Mouse (Mus musculus) hindbrain, postnatal 0 days (tissue): ENCODE data around the gene Ugt1a9. TPM values are rescaled to one million over a fixed set of nuclear protein-coding genes. Genes with fewer than 3 reads are reported as not detected.
"Not testable (repeated sequence)": the region's sequence is repeated elsewhere in the genome, so short reads cannot be mapped to it uniquely, and the experiment has no call there.

Source experiments
- ATAC-seq: fragments of 200-750 bp; cut with Nextera tagmentation; 2 replicates; pipeline ENCODE4 v1.8.0; 2017; ENCODE audit warnings: mild to moderate bottlenecking, moderate TSS enrichment, moderate library complexity
- DNase-seq: peaks from one replicate; pipeline ENCODE4 v3.0.0-alpha.2; 2015; ENCODE audit warnings: low spot score
- H3K27ac ChIP-seq: fragments of 300-500 bp; sonication (generic); 2 replicates; pipeline ENCODE4 v1.5.1; 2014; ENCODE audit warnings: mild to moderate bottlenecking
- H3K27me3 ChIP-seq: fragments of 300-500 bp; sonication (generic); 2 replicates; pipeline ENCODE4 v1.6.1; 2014; ENCODE audit warnings: low read length, mixed read lengths; ENCODE audit not compliant: insufficient read depth
- H3K36me3 ChIP-seq: fragments of 300-500 bp; sonication (generic); 2 replicates; pipeline ENCODE4 v1.6.1; 2014; ENCODE audit warnings: low read length, mixed read lengths; ENCODE audit not compliant: insufficient read depth
- H3K4me1 ChIP-seq: fragments of 300-500 bp; sonication (generic); 2 replicates; pipeline ENCODE4 v1.6.1; 2014; ENCODE audit warnings: antibody characterized with exemption, low read length, mixed read lengths; ENCODE audit not compliant: insufficient read depth
- H3K4me2 ChIP-seq: fragments of 300-500 bp; sonication (generic); 2 replicates; pipeline ENCODE4 v1.6.1; 2014; ENCODE audit warnings: low read depth, mild to moderate bottlenecking, low read length, moderate library complexity, mixed read lengths
- H3K4me3 ChIP-seq: fragments of 300-500 bp; sonication (generic); 2 replicates; pipeline ENCODE4 v1.5.1; 2014; ENCODE audit warnings: low read length
- H3K9ac ChIP-seq: fragments of 300-500 bp; sonication (generic); replicated peaks from 2 replicates; pipeline ENCODE4 v1.6.1; 2014; ENCODE audit warnings: mild to moderate bottlenecking, low read length, moderate library complexity, mixed read lengths
- H3K9me3 ChIP-seq: fragments of 300-500 bp; sonication (generic); 2 replicates; pipeline ENCODE4 v1.6.1; 2016; ENCODE audit warnings: low read length, mixed read lengths
- CTCF ChIP-seq: IDR thresholded peaks from 2 replicates; pipeline ENCODE4 v1.5.1; 2016; ENCODE audit warnings: antibody characterized with exemption, control low read depth, low read depth
- WGBS: fragments of 180-500 bp; shearing (Covaris S2); extraction: QIAGEN DNeasy Blood & Tissue Kit; methylation state at CpG from one replicate; pipeline ENCODE4 v1.1.7; 2014; 5-methylcytosine and 5-hydroxymethylcytosine counted together
- polyA plus RNA-seq: library from polyadenylated mRNA; unstranded; fragments of >200 nt; fragmentation: Nextera tagmentation; extraction: Ambion mirVana; gene quantifications from 2 replicates; pipeline ENCODE4 v1.2.1, GENCODE M21; 2015
- total RNA-seq: library from RNA; depleted of rRNA; stranded (reverse); fragments of >200 nt; gene quantifications from 2 replicates; pipeline ENCODE4 v1.2.3, GENCODE M21; 2014

Ugt1a9 gene
- total and polyA plus RNA-seq, 2 experiments from 2014 or later, result not detected

GRCm38 (mm10) chr1:88094270-88094676 is 23.7 kb downstream of the Ugt1a9 start:
- not testable (repeated sequence) for H3K4me1 ChIP-seq, H3K36me3 ChIP-seq, H3K27ac ChIP-seq, H3K9ac ChIP-seq, H3K4me2 ChIP-seq, H3K27me3 ChIP-seq, H3K9me3 ChIP-seq, H3K4me3 ChIP-seq
- TF ChIP-seq CTCF, result peak; percentile 44
- 75% methylated on average over 3 of the region's 3 CpGs for WGBS
- ATAC-seq, result 0 out of 2 replicates have a peak, but pooled peaks have one; percentile 38
- DNase-seq, result peak; percentile 13

GRCm38 (mm10) chr1:88094941-88095492 is 24.4 kb downstream of the Ugt1a9 start, which contains the start of gene Ugt1a7c:
TSS of gene Ugt1a7c (plus strand) at chr1:88095062.
- no peak for TF ChIP-seq CTCF
- no peaks in the 10 kb centered on the region for H3K27me3 ChIP-seq
- H3K9ac ChIP-seq, result no peak within 1 kb of the TSS
- DNase-seq, result no peak
- no peaks in the 10 kb centered on the region for H3K36me3 ChIP-seq
- H3K4me1 ChIP-seq, result no peaks in the 10 kb centered on the region
- H3K9me3 ChIP-seq, result no peaks in the 10 kb centered on the region
- no peak for ATAC-seq
- WGBS, result 63% methylated on average over 10 of the region's 10 CpGs
- no peak within 1 kb of the TSS for H3K4me2 ChIP-seq
- H3K27ac ChIP-seq, result no peak within 1 kb of the TSS
- H3K4me3 ChIP-seq, result no peak within 1 kb of the TSS

GRCm38 (mm10) chr1:88098546-88098945 is 27.9 kb downstream of the Ugt1a9 start:
- not testable (repeated sequence) for H3K9me3 ChIP-seq, H3K27me3 ChIP-seq, H3K4me3 ChIP-seq, H3K4me1 ChIP-seq, H3K4me2 ChIP-seq, H3K36me3 ChIP-seq, ATAC-seq, H3K9ac ChIP-seq, DNase-seq, H3K27ac ChIP-seq
- 91% methylated on average over 3 of the region's 3 CpGs for WGBS

GRCm38 (mm10) chr1:88099691-88100090 is 29.1 kb downstream of the Ugt1a9 start:
- 90% methylated on average over 2 of the region's 2 CpGs for WGBS
- ATAC-seq, result not testable (repeated sequence)

GRCm38 (mm10) chr1:88103019-88103418 is 32.4 kb downstream of the Ugt1a9 start, which contains the start of gene Ugt1a6b:
TSS of gene Ugt1a6b (plus strand) at chr1:88103252.
- not testable (repeated sequence) for DNase-seq, H3K27ac ChIP-seq

More at GRCm38 (mm10) chr1:88099691-88100090, 29.1 kb downstream of the Ugt1a9 start:
- H3K4me3 ChIP-seq, H3K27me3 ChIP-seq, H3K4me1 ChIP-seq, H3K27ac ChIP-seq, H3K9me3 ChIP-seq, H3K9ac ChIP-seq, DNase-seq, H3K36me3 ChIP-seq, H3K4me2 ChIP-seq: not testable (repeated sequence)

GRCm38 (mm10) chr1:88103697-88104468 is 33.3 kb downstream of the Ugt1a9 start:
- DNase-seq, H3K4me1 ChIP-seq, H3K36me3 ChIP-seq, H3K9ac ChIP-seq, H3K27ac ChIP-seq, H3K9me3 ChIP-seq, ATAC-seq, H3K4me3 ChIP-seq, H3K27me3 ChIP-seq, H3K4me2 ChIP-seq: not testable (repeated sequence)
- 76% methylated on average over 4 of the region's 5 CpGs for WGBS

More at GRCm38 (mm10) chr1:88103019-88103418, 32.4 kb downstream of the Ugt1a9 start, which contains the start of gene Ugt1a6b:
- not testable (repeated sequence) for H3K4me3 ChIP-seq, H3K4me2 ChIP-seq, H3K9me3 ChIP-seq, H3K27me3 ChIP-seq, ATAC-seq, H3K9ac ChIP-seq, H3K4me1 ChIP-seq, H3K36me3 ChIP-seq
- WGBS, result 67% methylated on average over 2 of the region's 3 CpGs
